Mouse (Mus musculus) neutrophil, adult 5-6 weeks (primary cell): ENCODE data around the gene Sema7a. TPM values are rescaled to one million over a fixed set of nuclear protein-coding genes. Genes with fewer than 3 reads are reported as not detected.

Source experiments
- ATAC-seq: fragments of 151-379, 151-347 bp; 2 replicates; pipeline ENCODE4 v1.8.0; 2017; ENCODE audit warnings: mild to moderate bottlenecking, moderate TSS enrichment; ENCODE audit not compliant: insufficient number of reproducible peaks, poor library complexity, low FRiP score, severe bottlenecking; ENCODE audit errors: extremely low read depth
- total RNA-seq: library from RNA; stranded (forward); fragments of 200-1000 nt; gene quantifications from 2 replicates; pipeline ENCODE4 v1.2.3, GENCODE M21; 2017

The Sema7a gene
- total RNA-seq, 1 experiment from 2014 or later, result 7.4 TPM

- ATAC-seq, result no peak
Observed at GRCm38 (mm10) chr9:57956196-57956837, 16.4 kb downstream of the Sema7a start.

GRCm38 (mm10) chr9:57956838-57957236 is 16.9 kb downstream of the Sema7a start:
- ATAC-seq, result peak; percentile 74

- no peak for ATAC-seq
Observed at GRCm38 (mm10) chr9:57958615-57959014, 18.7 kb downstream of the Sema7a start.

GRCm38 (mm10) chr9:57959399-57959798 is 19.5 kb downstream of the Sema7a start:
- ATAC-seq, result no peak

- no peak for ATAC-seq
Observed at GRCm38 (mm10) chr9:57959886-57960866, 20.3 kb downstream of the Sema7a start.

- ATAC-seq, result no peak
Observed at GRCm38 (mm10) chr9:57961226-57961625, 21.3 kb downstream of the Sema7a start.

GRCm38 (mm10) chr9:57961863-57962778 is 22.2 kb downstream of the Sema7a start:
- no peak for ATAC-seq

GRCm38 (mm10) chr9:57963249-57963997 is 23.5 kb downstream of the Sema7a start:
- no peak for ATAC-seq

- ATAC-seq, result no peak
Observed at GRCm38 (mm10) chr9:57963998-57964395, 24.1 kb downstream of the Sema7a start.

- ATAC-seq, result no peak
Observed at GRCm38 (mm10) chr9:57964528-57965250, 24.8 kb downstream of the Sema7a start.

- ATAC-seq, result no peak
Observed at GRCm38 (mm10) chr9:57965281-57966185, 25.6 kb downstream of the Sema7a start.

- no peak for ATAC-seq
Observed at GRCm38 (mm10) chr9:57967237-57967960, 27.5 kb downstream of the Sema7a start.

GRCm38 (mm10) chr9:57968166-57968771 is 28.4 kb downstream of the Sema7a start:
- ATAC-seq, result peak; percentile 45

- no peak for ATAC-seq
Observed at GRCm38 (mm10) chr9:57968783-57969542, 29.1 kb downstream of the Sema7a start.
